Mouse (Mus musculus): ENCODE results near the gene Josd2.

Josd2 gene

DNA sequence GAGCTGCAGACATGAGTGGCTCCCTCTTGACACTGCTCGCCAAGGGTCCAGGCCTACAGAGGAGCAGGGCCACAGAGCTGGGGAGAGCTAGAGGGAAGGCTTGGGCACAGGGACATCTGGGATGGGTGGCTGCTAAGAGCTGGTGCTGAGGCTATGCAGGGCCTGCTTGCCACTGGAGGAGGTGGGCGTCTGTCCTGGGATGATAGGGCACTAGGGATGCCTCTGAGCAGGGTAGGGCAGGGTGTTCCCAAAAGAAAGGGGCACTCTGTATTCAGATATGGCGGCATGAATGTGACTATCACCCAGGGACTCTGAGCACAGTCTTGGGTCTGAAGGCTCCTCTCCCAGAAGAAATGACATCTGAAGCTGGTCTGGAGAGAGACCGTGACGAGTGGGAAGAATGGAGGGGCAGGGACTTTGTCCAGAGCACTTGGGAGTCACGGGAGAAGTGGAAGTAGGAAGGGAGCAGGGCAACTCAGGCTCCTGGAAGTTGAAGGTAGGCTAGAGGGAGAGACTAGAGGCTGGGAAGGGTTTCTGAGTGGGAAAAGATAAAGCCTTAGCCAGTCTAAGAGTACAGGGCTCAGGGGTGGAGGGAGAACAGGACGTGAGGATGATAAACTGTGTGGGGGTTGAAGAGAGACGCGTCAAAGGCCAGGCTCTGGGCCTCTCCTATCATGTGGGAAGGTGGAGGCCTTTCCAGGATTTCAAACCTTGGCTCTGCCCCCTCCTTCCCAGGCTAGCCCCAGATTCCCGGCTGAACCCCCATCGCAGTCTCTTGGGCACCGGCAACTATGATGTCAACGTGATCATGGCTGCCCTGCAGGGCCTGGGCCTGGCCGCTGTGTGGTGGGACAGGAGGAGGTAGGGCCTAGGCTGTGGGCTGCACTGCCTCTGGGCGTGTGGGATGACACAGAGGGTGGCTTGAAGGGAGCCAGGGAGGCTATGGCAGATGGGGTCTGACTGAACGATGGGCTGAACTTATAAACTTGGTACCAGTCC, 2.2 kb downstream of the Josd2 start:
- in situ Hi-C loops (cut with MboI; ENCODE audit: unreplicated experiment in 2 of 2) = loop anchor here (5.0 to 25.0 kb wide), 4 partner anchors 85 to 783 kb away; partner anchors contain the start of genes 1700008O03Rik (in 1 of the 2), Gm15517 (in 1 of the 2), Klk14 (in 1 of the 2) and Syt3 (in 1 of the 2)

DNA sequence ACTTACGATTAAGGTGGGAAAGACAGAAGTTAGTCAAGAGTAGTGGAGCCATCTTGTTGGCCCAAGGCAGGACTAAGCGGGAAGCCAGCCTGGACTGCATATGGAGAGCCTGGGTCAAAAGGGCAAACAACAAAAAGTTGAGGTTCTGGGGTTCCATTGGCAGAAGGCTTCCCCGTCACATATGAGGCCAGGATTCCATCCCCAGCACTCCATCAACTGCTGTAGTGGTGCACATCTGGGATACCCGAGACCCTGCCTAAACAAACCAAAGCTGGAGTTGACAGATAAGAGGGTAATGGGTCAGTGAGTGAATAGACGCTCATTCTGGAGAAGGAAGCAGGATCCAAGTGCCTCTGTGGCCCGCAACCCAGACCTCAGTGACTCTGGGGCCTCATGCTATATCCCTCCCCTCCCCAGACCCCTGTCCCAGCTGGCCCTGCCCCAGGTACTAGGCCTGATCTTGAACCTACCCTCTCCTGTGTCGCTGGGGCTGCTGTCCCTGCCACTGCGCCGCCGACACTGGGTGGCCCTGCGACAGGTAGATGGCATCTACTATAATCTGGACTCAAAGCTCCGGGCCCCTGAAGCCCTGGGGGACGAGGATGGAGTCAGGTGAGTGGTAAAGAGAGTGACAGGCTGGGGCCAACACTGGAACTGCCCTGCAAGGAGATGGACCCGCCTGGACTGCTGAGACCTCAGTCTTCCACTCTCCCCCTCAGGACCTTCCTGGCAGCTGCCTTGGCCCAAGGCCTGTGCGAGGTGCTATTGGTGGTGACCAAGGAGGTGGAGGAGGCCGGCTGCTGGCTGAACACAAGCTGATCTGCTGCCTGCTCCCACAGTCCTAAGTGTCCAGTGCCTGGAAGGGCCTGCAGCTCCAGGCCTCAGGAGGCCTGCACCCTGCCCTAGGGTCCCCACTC, 3.2 kb downstream of the Josd2 start:
- in situ Hi-C loops (cut with MboI; ENCODE audit: unreplicated experiment in 2 of 2) = loop anchor here (5.0 to 25.0 kb wide), 2 partner anchors 209 to 784 kb away; partner anchors contain the start of genes Gm15517 (in 1 of the 2) and Klk14 (in 1 of the 2)

DNA sequence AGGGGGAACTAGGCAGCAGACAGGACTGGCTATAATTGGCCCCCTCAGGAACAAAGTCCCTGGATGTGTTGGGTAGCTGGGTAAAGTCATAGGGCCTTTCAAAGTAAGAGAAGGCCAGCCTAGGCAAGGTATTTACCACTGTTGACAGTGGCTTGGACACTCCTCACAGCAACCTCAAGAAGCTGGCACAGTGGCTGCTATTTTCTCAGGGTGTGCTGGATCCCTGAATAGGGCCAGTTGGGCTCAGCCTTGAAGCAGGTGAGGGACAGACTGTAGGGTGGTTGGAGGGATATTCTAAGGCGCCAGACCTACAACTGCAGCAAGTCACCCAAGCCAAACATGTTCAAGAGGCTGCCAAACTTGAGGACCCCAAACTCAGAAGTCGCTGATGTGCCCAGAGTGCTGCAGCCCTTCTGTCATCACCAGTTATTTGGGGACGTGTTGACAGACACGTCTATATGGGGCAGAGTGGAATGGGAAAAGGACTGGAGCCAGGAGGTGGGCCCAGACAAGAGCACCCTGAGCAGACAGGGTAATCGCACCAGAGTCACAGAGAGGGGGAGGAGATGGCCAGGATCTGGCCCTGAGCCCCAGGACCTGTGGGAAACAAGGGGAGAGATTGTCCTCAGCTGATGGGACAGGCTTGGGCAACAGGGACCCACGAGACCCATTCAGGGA, 4.2 kb downstream of the Josd2 start:
- in situ Hi-C loops (cut with MboI; ENCODE audit: unreplicated experiment in 2 of 2) = loop anchor here (5.0 to 25.0 kb wide), 2 partner anchors 210 to 785 kb away; partner anchors contain the start of genes Gm15517 (in 1 of the 2) and Klk14 (in 1 of the 2)

GRCm38 (mm10) chr7:44472558-44472885, 4.7 kb downstream of the Josd2 start:
- in situ Hi-C loops (cut with MboI; ENCODE audit: unreplicated experiment in 2 of 2) = loop anchor here (5.0 to 25.0 kb wide), 2 partner anchors 210 to 785 kb away; partner anchors contain the start of genes Gm15517 (in 1 of the 2) and Klk14 (in 1 of the 2)

DNA sequence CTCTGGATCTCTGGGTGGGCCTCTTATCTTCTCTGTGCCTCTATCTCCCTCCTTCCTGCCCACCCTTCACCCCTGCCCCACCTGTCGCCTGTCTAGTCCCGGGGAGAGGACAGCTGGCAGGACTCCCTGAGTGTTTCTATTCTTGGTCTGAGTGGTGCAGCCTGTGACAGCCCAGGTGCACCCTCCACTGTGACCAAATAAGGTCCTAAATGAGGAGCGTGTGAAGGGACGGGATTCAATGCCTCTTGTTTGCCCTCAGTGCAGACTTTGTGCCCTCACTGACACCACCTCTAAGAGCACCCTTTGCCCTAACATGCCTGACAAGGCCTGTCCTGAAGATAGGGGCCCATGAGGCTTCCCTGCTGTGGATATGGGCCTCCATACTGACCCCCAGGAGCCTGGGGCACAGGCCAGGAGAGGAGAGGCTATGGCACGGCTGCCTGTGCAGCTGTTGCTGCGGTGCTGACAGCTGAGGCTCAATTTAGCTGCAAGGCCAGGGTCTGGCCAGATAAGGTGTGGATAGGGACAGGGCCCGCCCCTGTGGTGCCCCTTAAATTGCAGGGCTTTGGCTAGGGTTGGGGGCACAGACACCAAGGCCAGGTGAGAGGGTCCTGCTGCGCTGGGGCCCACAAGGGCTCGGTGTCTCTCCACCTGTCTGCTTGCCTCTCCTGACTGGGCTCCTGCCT, 5.3 kb downstream of the Josd2 start:
- in situ Hi-C loops (cut with MboI; ENCODE audit: unreplicated experiment in 2 of 2) = loop anchor here (5.0 to 25.0 kb wide), 2 partner anchors 211 to 786 kb away; partner anchors contain the start of genes Gm15517 (in 1 of the 2) and Klk14 (in 1 of the 2)

DNA sequence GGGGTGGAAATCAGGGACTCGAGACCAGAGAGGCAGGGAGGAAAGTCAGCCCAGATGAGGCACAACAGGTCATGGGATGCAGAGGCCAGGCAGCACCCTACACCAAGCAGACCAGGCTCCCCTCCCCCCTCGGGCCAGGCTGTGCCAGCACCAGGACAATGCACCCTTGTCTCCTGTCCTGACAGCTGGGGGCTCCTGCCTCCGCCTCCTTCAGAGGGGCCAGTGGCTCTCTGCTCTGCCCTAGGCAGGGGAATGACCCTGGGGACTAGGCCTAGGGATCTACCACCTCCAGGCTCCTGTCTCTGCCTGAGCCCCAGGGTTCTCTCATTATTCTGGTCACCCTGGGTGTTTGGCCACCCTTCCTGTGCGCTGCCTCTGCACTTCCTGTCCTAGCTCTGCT, 6.6 kb downstream of the Josd2 start:
- in situ Hi-C loops (cut with MboI; ENCODE audit: unreplicated experiment in 2 of 2) = loop anchor here (5.0 to 25.0 kb wide), 2 partner anchors 212 to 787 kb away; partner anchors contain the start of genes Gm15517 (in 1 of the 2) and Klk14 (in 1 of the 2)

DNA sequence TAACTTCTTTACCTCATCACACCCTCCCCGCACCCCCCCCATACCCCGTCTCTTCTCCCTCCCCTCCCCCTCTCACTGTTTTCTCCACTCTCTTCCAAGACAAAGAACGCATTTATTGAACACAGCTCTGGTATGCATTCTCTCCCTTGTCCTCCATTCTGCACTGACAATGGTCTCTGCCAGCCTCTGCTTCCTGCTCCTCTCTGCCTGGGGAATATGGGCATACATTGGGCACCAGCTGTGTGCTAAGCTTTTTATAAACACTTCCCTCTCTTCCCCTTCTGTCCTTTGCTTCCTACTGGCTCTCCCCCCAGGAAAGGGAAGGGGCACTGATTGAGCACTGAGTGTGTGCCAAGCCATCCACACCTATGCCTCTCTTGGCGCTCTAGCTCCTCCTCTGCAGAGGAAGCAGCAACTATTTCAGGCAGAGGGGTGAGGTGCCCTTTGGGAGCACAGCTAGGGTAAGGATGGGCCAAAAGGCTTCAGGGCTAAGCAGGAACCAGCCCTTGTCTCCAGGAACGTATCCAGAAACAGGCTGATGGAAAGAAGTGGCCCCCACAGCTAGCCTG, 7.3 kb downstream of the Josd2 start:
- in situ Hi-C loops (cut with MboI; ENCODE audit: unreplicated experiment in 2 of 2) = loop anchor here in 1 of 2 experiments (25.0 kb wide), 1 partner anchor 788 kb away; the partner anchor contains the start of gene Klk14

DNA sequence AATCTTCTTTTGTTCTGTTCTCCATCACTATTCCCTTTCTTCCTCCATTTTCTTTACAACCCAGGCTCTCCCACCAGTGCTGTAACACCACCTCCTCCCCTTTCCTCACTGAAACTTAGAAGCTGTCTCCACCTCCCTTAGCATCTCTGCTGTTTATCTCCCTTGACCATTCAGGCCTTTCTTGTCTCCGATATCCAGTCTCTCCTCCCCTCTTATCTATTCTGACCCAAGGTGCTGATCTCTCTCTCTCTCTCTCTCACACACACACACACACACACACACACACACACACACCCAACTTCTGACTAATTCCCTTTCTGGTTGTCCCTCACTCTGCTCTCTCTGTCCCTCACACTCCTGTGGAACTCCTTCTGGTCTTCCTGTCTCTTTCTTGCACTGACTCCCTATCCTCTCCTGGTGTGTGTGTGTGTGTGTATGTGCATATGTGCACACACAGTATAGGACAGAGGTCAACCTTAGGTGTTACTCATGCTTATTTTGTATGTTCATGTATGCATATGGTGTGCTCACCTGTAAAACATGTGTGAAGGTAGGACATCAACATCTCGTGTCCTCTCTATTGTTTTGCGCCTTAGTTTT, 15.2 kb downstream of the Josd2 start:
- in situ Hi-C loops (cut with MboI; ENCODE audit: unreplicated experiment in 2 of 2) = loop anchor here in 1 of 2 experiments (25.0 kb wide), 1 partner anchor 796 kb away; the partner anchor contains the start of gene Klk14

DNA sequence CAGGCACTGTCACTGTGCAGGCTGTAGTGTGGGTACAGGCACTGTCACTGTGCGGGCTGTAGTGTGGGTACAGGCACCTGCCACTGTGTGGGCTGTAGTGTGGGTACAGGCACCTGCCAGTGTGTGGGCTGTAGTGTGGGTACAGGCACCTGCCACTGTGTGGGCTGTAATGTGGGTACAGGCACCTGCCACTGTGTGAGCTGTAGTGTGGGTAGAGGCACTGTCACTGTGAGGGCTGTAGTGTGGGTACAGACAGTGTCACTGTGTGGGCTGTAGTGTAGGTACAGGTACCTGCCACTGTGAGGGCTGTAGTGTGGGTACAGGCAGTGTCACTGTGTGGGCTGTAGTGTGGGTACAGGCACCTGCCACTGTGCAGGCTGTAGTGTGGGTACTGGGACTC, 16.3 kb downstream of the Josd2 start:
- in situ Hi-C loops (cut with MboI; ENCODE audit: unreplicated experiment in 2 of 2) = loop anchor here in 1 of 2 experiments (25.0 kb wide), 1 partner anchor 797 kb away; the partner anchor contains the start of gene Klk14

DNA sequence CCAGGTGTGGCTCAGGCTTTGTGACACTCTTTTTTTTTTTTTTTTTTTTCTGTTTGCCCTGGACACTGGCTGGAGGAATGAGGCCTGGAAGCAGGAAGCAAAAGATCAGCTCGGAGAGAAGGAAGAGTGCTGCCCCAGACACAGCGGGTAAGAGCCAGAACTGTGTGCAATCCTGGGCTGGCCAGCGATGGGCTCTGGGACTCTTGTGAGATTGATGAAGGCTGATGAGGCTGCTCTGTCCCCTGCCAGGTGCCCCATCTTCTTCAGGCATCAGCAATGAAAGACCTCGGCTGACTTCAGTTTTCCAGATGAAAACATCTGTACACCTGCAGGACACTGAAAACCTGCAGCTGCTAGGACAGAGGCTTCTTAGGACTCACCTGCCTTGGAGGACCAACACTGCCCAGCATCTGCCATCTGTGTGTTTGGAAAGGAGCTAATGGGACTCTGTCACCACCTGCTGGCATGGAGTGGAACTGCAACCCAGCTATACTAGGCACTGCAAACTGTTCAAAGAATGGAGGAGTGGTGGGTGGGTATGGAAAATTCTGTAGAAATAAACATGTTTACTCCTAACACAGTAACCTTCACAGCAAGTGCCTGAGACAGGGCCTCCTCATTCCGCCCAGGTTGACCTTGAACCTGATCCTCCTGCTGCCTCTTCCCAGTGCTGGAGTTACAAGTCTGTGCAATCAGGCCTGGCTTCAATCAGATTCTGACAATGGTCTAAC, 17.2 kb downstream of the Josd2 start:
- in situ Hi-C loops (cut with MboI; ENCODE audit: unreplicated experiment in 2 of 2) = loop anchor here (5.0 to 25.0 kb wide), 2 partner anchors 223 to 798 kb away; partner anchors contain the start of genes Gm15517 (in 1 of the 2) and Klk14 (in 1 of the 2)

GRCm38 (mm10) chr7:44485572-44486195, 17.9 kb downstream of the Josd2 start:
- in situ Hi-C loops (cut with MboI; ENCODE audit: unreplicated experiment in 2 of 2) = loop anchor here (5.0 to 25.0 kb wide), 2 partner anchors 223 to 798 kb away; partner anchors contain the start of genes Gm15517 (in 1 of the 2) and Klk14 (in 1 of the 2)

DNA sequence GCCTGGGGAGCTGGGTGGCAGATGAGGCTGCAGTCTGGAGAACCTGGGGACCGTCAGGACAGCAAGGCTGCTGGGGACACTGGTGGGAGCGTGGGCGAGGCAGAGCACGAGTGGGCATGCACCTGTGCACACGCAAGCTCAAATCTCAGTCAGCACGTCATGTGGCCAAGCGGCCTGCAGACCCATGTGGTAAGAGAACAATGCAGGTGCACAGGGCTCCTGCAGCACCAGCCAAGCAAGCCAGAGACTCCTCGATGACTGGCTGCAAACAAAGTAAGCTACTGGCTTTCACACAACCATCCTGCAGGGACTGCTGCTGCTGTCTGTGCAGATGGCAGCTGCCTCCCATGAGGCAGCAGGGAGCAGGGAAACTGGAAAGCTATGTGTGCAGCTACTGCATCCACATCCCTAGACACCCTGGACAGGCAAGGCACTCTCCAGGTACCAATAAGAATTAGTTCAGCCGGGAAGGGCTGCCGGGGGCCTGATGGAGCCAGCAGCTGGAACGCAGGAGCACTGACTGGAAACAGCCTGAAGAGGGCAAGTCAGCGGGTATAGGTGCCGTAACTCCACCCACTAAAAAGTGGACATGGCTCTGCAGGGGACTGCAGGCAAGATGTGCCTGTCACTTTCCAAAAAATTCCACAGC, 19.3 kb downstream of the Josd2 start:
- in situ Hi-C loops (cut with MboI; ENCODE audit: unreplicated experiment in 2 of 2) = loop anchor here (5.0 to 25.0 kb wide), 2 partner anchors 225 to 800 kb away; partner anchors contain the start of genes Gm15517 (in 1 of the 2) and Klk14 (in 1 of the 2)

GRCm38 (mm10) chr7:44487936-44488335, 20.2 kb downstream of the Josd2 start:
- in situ Hi-C loops (cut with MboI; ENCODE audit: unreplicated experiment in 2 of 2) = loop anchor here (5.0 to 25.0 kb wide), 2 partner anchors 226 to 801 kb away; partner anchors contain the start of genes Gm15517 (in 1 of the 2) and Klk14 (in 1 of the 2)

- in situ Hi-C loops (cut with MboI; ENCODE audit: unreplicated experiment in 2 of 2) = loop anchor here (5.0 to 25.0 kb wide), 2 partner anchors 226 to 801 kb away; partner anchors contain the start of genes Gm15517 (in 1 of the 2) and Klk14 (in 1 of the 2)
Observed at GRCm38 (mm10) chr7:44488545-44488944, 20.8 kb downstream of the Josd2 start.

DNA sequence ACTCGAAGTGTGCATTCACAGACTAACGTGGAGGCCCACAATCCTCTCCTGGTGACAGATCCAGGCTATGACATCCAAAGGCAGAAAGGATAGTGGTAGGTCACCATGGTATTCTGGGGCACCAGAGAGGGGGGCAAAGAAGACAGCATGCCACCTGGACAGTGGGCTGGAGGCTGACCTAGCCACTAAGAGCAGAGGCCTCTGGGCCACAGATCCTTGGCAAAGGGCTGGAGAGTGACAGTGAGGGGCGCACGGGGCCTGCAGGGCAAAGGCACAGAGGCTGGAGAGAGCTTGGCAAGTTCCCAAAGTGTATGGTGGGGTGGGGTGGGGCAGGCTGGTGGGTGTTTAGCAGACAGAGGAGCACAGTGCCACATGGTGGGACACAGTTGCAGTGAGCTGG, 22.5 kb downstream of the Josd2 start:
- in situ Hi-C loops (cut with MboI; ENCODE audit: unreplicated experiment in 2 of 2) = loop anchor here (10.0 to 25.0 kb wide), 2 partner anchors 115 to 803 kb away; partner anchors contain the start of gene Klk14 (in 1 of the 2)

DNA sequence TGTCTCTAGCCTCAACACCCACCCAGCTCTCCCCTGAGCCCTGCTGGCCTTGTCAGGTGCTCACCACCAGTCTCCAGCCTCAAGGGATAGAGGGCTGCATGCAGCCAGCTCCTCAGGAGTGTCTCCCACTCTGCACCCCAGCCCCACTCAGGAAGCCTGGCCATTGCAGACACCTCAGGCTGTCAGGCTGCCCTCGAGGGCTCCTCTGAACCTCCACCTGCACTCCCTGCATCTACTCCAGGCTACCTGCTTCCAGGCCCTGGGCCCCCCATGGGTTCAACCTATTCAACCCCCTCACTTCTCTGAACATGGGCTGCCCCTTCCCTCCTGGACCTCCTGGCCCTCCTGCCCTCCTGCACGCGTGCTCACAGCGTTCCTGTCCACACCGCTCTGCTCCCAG, 23.6 kb downstream of the Josd2 start:
- in situ Hi-C loops (cut with MboI; ENCODE audit: unreplicated experiment in 2 of 2) = loop anchor here (10.0 to 25.0 kb wide), 2 partner anchors 117 to 804 kb away; partner anchors contain the start of gene Klk14 (in 1 of the 2)

Data from v-Abl transformed pro-B cells (cell line).